Mouse (Mus musculus) midbrain, embryonic 10.5 days (tissue): ENCODE measurements around the gene Gm436. TPM values are rescaled to one million over a fixed set of nuclear protein-coding genes. Genes with fewer than 3 reads are reported as not detected.

Experiments used
- DNase-seq: peaks from one replicate; pipeline ENCODE4 v3.0.0-alpha.2; 2017; ENCODE audit warnings: low spot score
- H3K27ac ChIP-seq: fragments of 300-500 bp; sonication (generic); replicated peaks from 2 replicates; pipeline ENCODE4 v1.5.1; 2016; ENCODE audit warnings: mild to moderate bottlenecking
- H3K27me3 ChIP-seq: fragments of 300-500 bp; sonication (generic); 2 replicates; pipeline ENCODE4 v1.6.1; 2016; ENCODE audit warnings: low read depth, mild to moderate bottlenecking; ENCODE audit not compliant: poor library complexity, severe bottlenecking
- H3K36me3 ChIP-seq: fragments of 300-500 bp; sonication (generic); 2 replicates; pipeline ENCODE4 v1.6.1; 2016; ENCODE audit warnings: mild to moderate bottlenecking, moderate library complexity
- H3K4me1 ChIP-seq: fragments of 300-500 bp; sonication (generic); 2 replicates; pipeline ENCODE4 v1.6.1; 2016
- H3K4me3 ChIP-seq: fragments of 300-500 bp; sonication (generic); 2 replicates; pipeline ENCODE4 v1.5.1; 2016; ENCODE audit warnings: mild to moderate bottlenecking, moderate library complexity
- H3K9me3 ChIP-seq: fragments of 300-500 bp; sonication (generic); replicated peaks from 2 replicates; pipeline ENCODE4 v1.6.1; 2016; ENCODE audit warnings: mild to moderate bottlenecking
- WGBS: fragments of 180-500 bp; shearing (Covaris S2); methylation state at CpG from one replicate; pipeline ENCODE4 v1.1.7; 2016; 5-methylcytosine and 5-hydroxymethylcytosine counted together
- polyA plus RNA-seq: library from polyadenylated mRNA; unstranded; fragments of >200 nt; fragmentation: Nextera tagmentation; extraction: Ambion mirVana; gene quantifications from 2 replicates; pipeline ENCODE4 v1.2.1, GENCODE M21; 2016

The Gm436 gene
- not detected in 2 replicates for polyA plus RNA-seq

DNA sequence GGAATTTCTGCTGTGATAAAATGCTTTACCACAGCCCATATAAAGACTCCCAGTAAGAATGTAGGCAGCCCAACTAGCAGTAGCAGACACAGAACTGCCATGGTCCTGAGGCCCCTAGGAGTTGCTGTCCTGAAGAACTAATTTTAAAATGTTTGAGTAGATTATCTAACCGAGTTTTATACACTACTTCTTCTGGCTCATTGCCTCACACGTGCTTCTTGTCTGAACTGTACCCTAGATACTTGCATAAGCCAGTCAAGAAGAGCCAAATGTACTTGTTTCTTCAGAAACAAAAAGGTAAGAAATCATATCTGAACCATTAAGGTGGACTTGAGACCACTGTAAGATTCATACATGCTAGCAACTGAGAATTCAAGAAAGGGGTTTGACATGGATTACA, at the start of gene Gm436:
Gm436 (minus strand) TSS at position 101 of the 400 bp plus-strand sequence.
- WGBS, result 65% methylated on average over 2 of the region's 2 CpGs
- no peaks in the 10 kb centered on the region for H3K27me3 ChIP-seq
- no peaks in the 10 kb centered on the region for H3K36me3 ChIP-seq
- no peak within 1 kb of the TSS for H3K27ac ChIP-seq
- no peak within 1 kb of the TSS for H3K4me3 ChIP-seq
- no peaks in the 10 kb centered on the region for H3K4me1 ChIP-seq
- DNase-seq, result no peak
- H3K9me3 ChIP-seq, result peaks cover 21% of the 10 kb centered on the region; the same call in 1 of the 2 replicates

DNA sequence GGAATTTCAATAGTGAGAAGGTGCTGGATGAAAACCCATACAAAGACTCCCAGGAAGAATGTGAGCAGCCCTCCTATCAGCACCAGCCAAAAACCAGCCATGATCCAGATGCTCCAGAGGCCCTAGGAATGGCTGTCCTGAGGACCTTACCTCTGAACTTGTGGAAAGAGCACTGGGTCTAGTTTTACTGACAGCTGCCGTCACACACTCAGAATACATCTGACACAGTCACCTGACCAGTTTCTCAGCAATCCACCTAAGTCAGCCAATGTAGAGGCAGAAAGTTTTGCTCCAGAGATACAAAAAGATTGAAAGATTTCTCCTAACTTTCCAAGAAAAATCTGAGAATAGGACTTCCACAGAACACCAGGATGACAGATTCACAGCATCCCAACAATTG, 35.1 kb upstream of the Gm436 start, which contains the start of gene Gm13178:
Gm13178 (minus strand) TSS at position 101 of the 400 bp plus-strand sequence.
- no peaks in the 10 kb centered on the region for H3K4me1 ChIP-seq
- no peaks in the 10 kb centered on the region for H3K27me3 ChIP-seq
- peaks cover 26% of the 10 kb centered on the region for H3K9me3 ChIP-seq
- 86% methylated on average over 1 of the region's 1 CpGs for WGBS
- H3K27ac ChIP-seq, result no peak within 1 kb of the TSS
- H3K36me3 ChIP-seq, result no peaks in the 10 kb centered on the region
- DNase-seq, result no peak
- H3K4me3 ChIP-seq, result no peak within 1 kb of the TSS

DNA sequence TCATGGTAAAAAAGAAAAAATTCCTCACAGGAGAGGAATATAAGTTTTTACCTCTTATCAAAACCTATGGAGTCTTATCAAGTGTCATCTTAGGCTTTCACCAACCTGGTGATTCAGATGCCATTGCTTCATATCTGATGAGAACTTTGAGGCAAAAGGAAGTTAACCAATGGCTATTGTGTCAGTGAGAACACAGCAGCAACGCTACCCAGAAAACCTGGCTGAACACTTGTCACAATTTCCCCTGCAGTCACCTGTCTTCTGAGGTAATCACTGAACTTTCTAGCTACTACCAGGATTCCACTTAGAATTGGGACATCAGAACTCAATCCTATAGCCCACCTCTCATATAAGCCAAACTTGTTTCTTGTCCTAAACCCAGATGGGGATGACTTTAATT, 33.5 kb upstream of the Gm436 start:
- 91% methylated on average over 1 of the region's 1 CpGs for WGBS
- H3K4me1 ChIP-seq, result no peaks in the 10 kb centered on the region
- peaks cover 26% of the 10 kb centered on the region for H3K9me3 ChIP-seq
- H3K27ac ChIP-seq, result no peak overlapping the region
- DNase-seq, result no peak
- H3K36me3 ChIP-seq, result no peaks in the 10 kb centered on the region
- H3K4me3 ChIP-seq, result no peak overlapping the region
- H3K27me3 ChIP-seq, result no peaks in the 10 kb centered on the region

DNA sequence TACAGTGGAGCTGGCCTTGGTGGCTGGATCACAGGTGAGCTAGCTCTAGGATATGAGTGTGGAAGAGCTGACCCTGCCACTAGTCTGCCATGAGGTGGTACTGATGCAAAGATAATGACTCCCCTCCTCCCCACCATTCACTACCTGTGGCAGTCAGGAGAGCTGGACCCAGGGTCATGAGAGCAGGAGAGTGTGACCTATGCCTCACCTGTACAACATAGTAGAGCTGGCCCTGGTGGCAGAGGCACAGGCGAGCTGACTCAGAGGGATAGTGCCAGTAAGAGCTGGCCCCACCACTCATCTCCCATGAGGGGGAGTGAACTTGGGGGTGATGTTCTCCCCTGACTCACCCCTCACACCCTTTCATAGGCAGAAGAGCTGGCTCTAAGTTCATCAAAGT, 32.1 kb upstream of the Gm436 start:
- no peak for DNase-seq
- H3K9me3 ChIP-seq, result peaks cover 28% of the 10 kb centered on the region
- no peaks in the 10 kb centered on the region for H3K27me3 ChIP-seq
- 67% methylated on average over 1 of the region's 1 CpGs for WGBS
- no peak overlapping the region for H3K4me3 ChIP-seq
- H3K36me3 ChIP-seq, result no peaks in the 10 kb centered on the region
- H3K27ac ChIP-seq, result no peak overlapping the region
- H3K4me1 ChIP-seq, result no peaks in the 10 kb centered on the region

DNA sequence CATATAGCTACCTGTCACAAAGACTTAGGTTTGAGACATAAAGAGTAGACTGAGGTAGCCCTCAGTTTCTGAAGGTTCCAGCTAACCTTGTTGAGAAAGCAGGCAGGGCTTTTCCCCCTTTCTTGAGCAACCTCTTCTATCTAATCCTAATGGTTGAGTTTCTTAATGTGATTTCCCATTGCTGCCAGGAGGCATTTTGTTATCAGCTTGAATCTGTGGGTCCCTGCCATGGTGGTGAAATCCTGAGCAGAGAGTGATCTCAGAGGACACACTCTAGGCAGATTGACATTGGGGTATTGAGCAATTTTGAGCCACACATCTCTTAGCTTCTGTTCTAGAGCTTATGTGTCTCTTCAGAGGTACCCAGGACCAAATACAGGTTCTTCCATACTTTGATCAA, 47.9 kb downstream of the Gm436 start:
- Histone ChIP-seq H3K36me3 (no peaks in the 10 kb centered on the region), H3K4me3 (no peak overlapping the region), H3K27ac (no peak overlapping the region), H3K9me3 (peaks cover 60% of the 10 kb centered on the region), H3K4me1 (no peaks in the 10 kb centered on the region), H3K27me3 (no peaks in the 10 kb centered on the region)
- DNase-seq, result no peak

Other genes starting within 250 kb of the Gm436 start
- gene 1700012P22Rik, start 247.6 kb downstream of the Gm436 start, polyA plus RNA-seq, result not detected in 2 replicates
- gene Gm9944, start 233.1 kb downstream of the Gm436 start, polyA plus RNA-seq, result not detected in 2 replicates
- not detected in 2 replicates for gene Aadacl3, start 222.6 kb downstream of the Gm436 start, polyA plus RNA-seq
- gene 9430007A20Rik, start 166.5 kb downstream of the Gm436 start, polyA plus RNA-seq, result not detected in 2 replicates
- not detected in 2 replicates for gene Gm13124, start 121.2 kb downstream of the Gm436 start, polyA plus RNA-seq
- not detected in 2 replicates for gene Aadacl4, start 72.7 kb downstream of the Gm436 start, polyA plus RNA-seq
- gene Gm13178, start 35.0 kb upstream of the Gm436 start, polyA plus RNA-seq, result not detected in 2 replicates
- gene Gm438, start 100.2 kb upstream of the Gm436 start, polyA plus RNA-seq, result not detected in 2 replicates
- gene Dhrs3, start 206.5 kb upstream of the Gm436 start, polyA plus RNA-seq, result 7.0 and 8.6 TPM in 2 replicates